Mouse (Mus musculus) forebrain, postnatal 0 days (tissue): ENCODE results near the gene Tle3. TPM values are rescaled to one million over a fixed set of nuclear protein-coding genes. Genes with fewer than 3 reads are reported as not detected.

ENCODE experiments used
- ATAC-seq: fragments of 200-750 bp; cut with Nextera tagmentation; 2 replicates; pipeline ENCODE4 v1.8.0; 2017; ENCODE audit warnings: mild to moderate bottlenecking, moderate library complexity
- DNase-seq: peaks from one replicate; pipeline ENCODE4 v3.0.0-alpha.2; 2015
- H3K27ac ChIP-seq: fragments of 300-500 bp; sonication (generic); 2 replicates; pipeline ENCODE4 v1.5.1; 2014; ENCODE audit warnings: low read depth, mild to moderate bottlenecking, antibody characterized with exemption, low read length, moderate library complexity, mixed read lengths
- H3K27me3 ChIP-seq: fragments of 300-500 bp; sonication (generic); 2 replicates; pipeline ENCODE4 v1.6.1; 2014; ENCODE audit warnings: mild to moderate bottlenecking, low read length, mixed read lengths; ENCODE audit not compliant: insufficient read depth
- H3K36me3 ChIP-seq: fragments of 300-500 bp; sonication (generic); 2 replicates; pipeline ENCODE4 v1.6.1; 2014; ENCODE audit warnings: mild to moderate bottlenecking, moderate library complexity; ENCODE audit not compliant: insufficient read depth
- H3K4me1 ChIP-seq: fragments of 300-500 bp; sonication (generic); 2 replicates; pipeline ENCODE4 v1.6.1; 2014; ENCODE audit warnings: antibody characterized with exemption; ENCODE audit not compliant: insufficient read depth
- H3K4me2 ChIP-seq: fragments of 300-500 bp; sonication (generic); 2 replicates; pipeline ENCODE4 v1.6.1; 2014; ENCODE audit warnings: low read depth, mild to moderate bottlenecking, moderate library complexity
- H3K4me3 ChIP-seq: fragments of 300-500 bp; sonication (generic); 2 replicates; pipeline ENCODE4 v1.5.1; 2014; ENCODE audit warnings: low read depth, low read length, mixed read lengths
- H3K9ac ChIP-seq: fragments of 300-500 bp; sonication (generic); 2 replicates; pipeline ENCODE4 v1.6.1; 2014; ENCODE audit warnings: mild to moderate bottlenecking
- H3K9me3 ChIP-seq: fragments of 300-500 bp; sonication (generic); 2 replicates; pipeline ENCODE4 v1.6.1; 2016; ENCODE audit warnings: low read length
- CTCF ChIP-seq: sonication (generic); IDR thresholded peaks from 2 replicates; pipeline ENCODE4 v1.5.1; 2016; ENCODE audit warnings: antibody characterized with exemption, control low read depth, low read depth
- WGBS: fragments of 180-500 bp; shearing (Covaris S2); extraction: QIAGEN DNeasy Blood & Tissue Kit; methylation state at CpG from one replicate; pipeline ENCODE4 v1.1.7; 2014; 5-methylcytosine and 5-hydroxymethylcytosine counted together
- polyA plus RNA-seq: library from polyadenylated mRNA; unstranded; fragments of >200 nt; fragmentation: Nextera tagmentation; extraction: Ambion mirVana; gene quantifications from 2 replicates; pipeline ENCODE4 v1.2.1, GENCODE M21; 2015
- total RNA-seq: library from RNA; depleted of rRNA; stranded (reverse); fragments of >200 nt; gene quantifications from 2 replicates; pipeline ENCODE4 v1.2.3, GENCODE M21; 2014

Tle3 gene
- total and polyA plus RNA-seq, 2 experiments from 2014 or later, result 16.3 to 66.3 TPM

- ATAC-seq (no peak), DNase-seq (no peak)
- no peak overlapping the region for H3K9ac ChIP-seq
- H3K27me3 ChIP-seq, result peaks cover 3% of the 10 kb centered on the region; the same call in 1 of the 2 replicates
- WGBS, result 35% methylated on average over 4 of the region's 4 CpGs
- H3K4me2 ChIP-seq, result no peak overlapping the region
- H3K36me3 ChIP-seq, result no peaks in the 10 kb centered on the region
- no peak overlapping the region for H3K27ac ChIP-seq
- 0 out of 2 replicates have a peak, but pooled peaks cover 3% of the 10 kb centered on the region for H3K9me3 ChIP-seq
- no peak overlapping the region for H3K4me3 ChIP-seq
- no peak for TF ChIP-seq CTCF
- 0 out of 2 replicates have a peak, but pooled peaks cover 5% of the 10 kb centered on the region for H3K4me1 ChIP-seq
Observed at GRCm38 (mm10) chr9:61358933-61359332, 13.2 kb upstream of the Tle3 start.

- Histone ChIP-seq H3K9ac (no peak overlapping the region), H3K4me3 (no peak overlapping the region), H3K4me2 (no peak overlapping the region), H3K27ac (no peak overlapping the region), H3K27me3 (peaks cover 5% of the 10 kb centered on the region), H3K4me1 (0 out of 2 replicates have a peak, but pooled peaks cover 5% of the 10 kb centered on the region), H3K36me3 (no peaks in the 10 kb centered on the region), H3K9me3 (0 out of 2 replicates have a peak, but pooled peaks cover 3% of the 10 kb centered on the region)
- no peak for TF ChIP-seq CTCF
- DNase-seq (no peak), ATAC-seq (no peak)
- 95% methylated on average over 3 of the region's 3 CpGs for WGBS
Observed at GRCm38 (mm10) chr9:61359741-61360140, 12.4 kb upstream of the Tle3 start.

GRCm38 (mm10) chr9:61360163-61360562 lies 12.0 kb upstream of the Tle3 start:
- Histone ChIP-seq H3K9ac (no peak overlapping the region), H3K27me3 (peaks cover 5% of the 10 kb centered on the region), H3K27ac (no peak overlapping the region), H3K4me3 (no peak overlapping the region), H3K4me2 (no peak overlapping the region), H3K4me1 (0 out of 2 replicates have a peak, but pooled peaks cover 5% of the 10 kb centered on the region), H3K9me3 (0 out of 2 replicates have a peak, but pooled peaks cover 3% of the 10 kb centered on the region), H3K36me3 (no peaks in the 10 kb centered on the region)
- TF ChIP-seq CTCF, result no peak
- WGBS, result 96% methylated on average over 8 of the region's 8 CpGs
- ATAC-seq (no peak), DNase-seq (no peak)

- peak; percentile 85 for ATAC-seq
- no peak for TF ChIP-seq CTCF
- Histone ChIP-seq H3K27me3 (peaks cover 5% of the 10 kb centered on the region), H3K9ac (no peak overlapping the region), H3K4me1 (0 out of 2 replicates have a peak, but pooled peaks cover 5% of the 10 kb centered on the region), H3K9me3 (0 out of 2 replicates have a peak, but pooled peaks cover 3% of the 10 kb centered on the region), H3K36me3 (no peaks in the 10 kb centered on the region), H3K27ac (no peak overlapping the region), H3K4me2 (no peak overlapping the region), H3K4me3 (no peak overlapping the region)
- 29% methylated on average over 17 of the region's 17 CpGs for WGBS
- DNase-seq, result no peak
Observed at GRCm38 (mm10) chr9:61360727-61361631, 11.2 kb upstream of the Tle3 start.

- 45% methylated on average over 9 of the region's 9 CpGs for WGBS
- DNase-seq (no peak), ATAC-seq (no peak)
- no peak overlapping the region for H3K4me2 ChIP-seq
- H3K9ac ChIP-seq, result no peak overlapping the region
- TF ChIP-seq CTCF, result no peak
- H3K4me1 ChIP-seq, result 0 out of 2 replicates have a peak, but pooled peaks cover 5% of the 10 kb centered on the region
- H3K9me3 ChIP-seq, result no peaks in the 10 kb centered on the region
- H3K4me3 ChIP-seq, result no peak overlapping the region
- H3K36me3 ChIP-seq, result no peaks in the 10 kb centered on the region
- peaks cover 21% of the 10 kb centered on the region for H3K27me3 ChIP-seq
- no peak overlapping the region for H3K27ac ChIP-seq
Observed at GRCm38 (mm10) chr9:61363194-61363593, 9.0 kb upstream of the Tle3 start.

- Histone ChIP-seq H3K4me2 (no peak overlapping the region), H3K9me3 (no peaks in the 10 kb centered on the region), H3K4me3 (no peak overlapping the region), H3K27ac (no peak overlapping the region), H3K36me3 (no peaks in the 10 kb centered on the region), H3K27me3 (peaks cover 21% of the 10 kb centered on the region), H3K9ac (no peak overlapping the region), H3K4me1 (peaks cover 10% of the 10 kb centered on the region)
- TF ChIP-seq CTCF, result no peak
- 26% methylated on average over 9 of the region's 9 CpGs for WGBS
- ATAC-seq, result no peak
- DNase-seq, result no peak
Observed at GRCm38 (mm10) chr9:61366108-61366507, 6.1 kb upstream of the Tle3 start.

- Histone ChIP-seq H3K27ac (no peak overlapping the region), H3K4me1 (peaks cover 8% of the 10 kb centered on the region), H3K9ac (no peak overlapping the region), H3K27me3 (peaks cover 21% of the 10 kb centered on the region), H3K4me2 (no peak overlapping the region), H3K4me3 (no peak overlapping the region), H3K9me3 (no peaks in the 10 kb centered on the region), H3K36me3 (no peaks in the 10 kb centered on the region)
- ATAC-seq (no peak), DNase-seq (no peak)
- WGBS, result 54% methylated on average over 4 of the region's 4 CpGs
- TF ChIP-seq CTCF, result no peak
Observed at GRCm38 (mm10) chr9:61367156-61367555, 5.0 kb upstream of the Tle3 start.
